Mouse (Mus musculus) neural tube, embryonic 13.5 days (tissue): ENCODE data around the gene Tbc1d12. TPM values are rescaled to one million over a fixed set of nuclear protein-coding genes. Genes with fewer than 3 reads are reported as not detected.
"Not testable (repeated sequence)": the region's sequence is repeated elsewhere in the genome, so short reads cannot be mapped to it uniquely, and the experiment has no call there.

ENCODE experiments used
- ATAC-seq: fragments of 200-750 bp; cut with Nextera tagmentation; 2 replicates; pipeline ENCODE4 v1.8.0; 2017; ENCODE audit warnings: low read depth, mild to moderate bottlenecking, moderate TSS enrichment, moderate library complexity
- H3K27ac ChIP-seq: fragments of 300-500 bp; sonication (generic); replicated peaks from 2 replicates; pipeline ENCODE4 v1.5.1; 2015; ENCODE audit warnings: moderate library complexity, mild to moderate bottlenecking, inconsistent platforms
- H3K27me3 ChIP-seq: fragments of 300-500 bp; sonication (generic); 2 replicates; pipeline ENCODE4 v1.6.1; 2015; ENCODE audit warnings: mild to moderate bottlenecking, inconsistent platforms
- H3K36me3 ChIP-seq: fragments of 300-500 bp; sonication (generic); 2 replicates; pipeline ENCODE4 v1.6.1; 2015; ENCODE audit warnings: mild to moderate bottlenecking, inconsistent platforms
- H3K4me1 ChIP-seq: fragments of 300-500 bp; sonication (generic); replicated peaks from 2 replicates; pipeline ENCODE4 v1.6.1; 2015; ENCODE audit warnings: inconsistent platforms
- H3K4me2 ChIP-seq: fragments of 300-500 bp; sonication (generic); 2 replicates; pipeline ENCODE4 v1.6.1; 2015; ENCODE audit warnings: inconsistent platforms, mild to moderate bottlenecking, moderate library complexity
- H3K4me3 ChIP-seq: fragments of 300-500 bp; sonication (generic); 2 replicates; pipeline ENCODE4 v1.5.1; 2015; ENCODE audit warnings: mild to moderate bottlenecking, inconsistent platforms
- H3K9ac ChIP-seq: fragments of 300-500 bp; sonication (generic); 2 replicates; pipeline ENCODE4 v1.6.1; 2015; ENCODE audit warnings: moderate library complexity, mild to moderate bottlenecking, inconsistent platforms
- H3K9me3 ChIP-seq: fragments of 300-500 bp; sonication (generic); 2 replicates; pipeline ENCODE4 v1.6.1; 2016; ENCODE audit warnings: inconsistent platforms
- WGBS: fragments of 180-500 bp; shearing (Covaris S2); methylation state at CpG from one replicate; pipeline ENCODE4 v1.1.7; 2015; 5-methylcytosine and 5-hydroxymethylcytosine counted together
- polyA plus RNA-seq: library from polyadenylated mRNA; unstranded; fragments of >200 nt; fragmentation: Nextera tagmentation; extraction: Ambion mirVana; gene quantifications from 2 replicates; pipeline ENCODE4 v1.2.1, GENCODE M21; 2015

Gene Tbc1d12
- polyA plus RNA-seq, 1 experiment from 2014 or later, result 5.5 TPM

DNA sequence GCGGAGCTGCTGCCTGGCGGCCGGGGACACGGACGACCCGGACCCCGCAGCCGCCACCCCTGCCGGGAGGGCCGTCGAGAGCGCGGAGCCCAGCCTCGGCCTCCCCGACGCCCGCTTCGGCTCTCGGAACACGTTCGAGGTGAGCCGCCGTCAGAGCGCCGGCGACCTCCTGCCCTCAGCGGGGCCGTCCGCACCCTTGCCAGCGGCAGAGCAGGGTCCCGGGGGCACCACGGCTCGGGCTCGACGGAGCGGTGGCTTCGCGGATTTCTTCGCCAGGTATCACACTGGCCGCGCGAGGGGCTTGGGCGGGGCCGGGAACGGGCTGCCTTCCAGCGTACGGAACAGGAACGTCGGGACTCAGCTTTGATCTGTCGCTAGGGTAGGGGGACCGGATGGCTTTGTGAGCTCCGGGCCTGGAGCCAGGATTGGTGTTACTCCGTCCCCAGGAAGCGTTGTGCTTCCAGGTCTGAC, 827 bp downstream of the Tbc1d12 start:
- Histone ChIP-seq H3K36me3 (no peaks in the 10 kb centered on the region), H3K4me3 (peak overlapping the region; percentile 90), H3K9me3 (no peaks in the 10 kb centered on the region), H3K27me3 (no peaks in the 10 kb centered on the region), H3K4me2 (peak overlapping the region; percentile 60), H3K27ac (peak overlapping the region; percentile 95), H3K9ac (peak overlapping the region; percentile 91), H3K4me1 (peaks cover 31% of the 10 kb centered on the region)
- 1% methylated on average over 53 of the region's 54 CpGs for WGBS
- ATAC-seq, result peak; percentile 59

- no peaks in the 10 kb centered on the region for H3K9me3 ChIP-seq
- ATAC-seq, result no peak
- peaks cover 6% of the 10 kb centered on the region; the same call in 1 of the 2 replicates for H3K4me1 ChIP-seq
- H3K4me2 ChIP-seq, result no peak overlapping the region
- H3K36me3 ChIP-seq, result no peaks in the 10 kb centered on the region
- 76% methylated on average over 5 of the region's 5 CpGs for WGBS
- H3K4me3 ChIP-seq, result no peak overlapping the region
- no peak overlapping the region for H3K27ac ChIP-seq
- no peaks in the 10 kb centered on the region for H3K27me3 ChIP-seq
- H3K9ac ChIP-seq, result no peak overlapping the region
Measured at GRCm38 (mm10) chr19:38844817-38845216, 8.4 kb downstream of the Tbc1d12 start.

DNA sequence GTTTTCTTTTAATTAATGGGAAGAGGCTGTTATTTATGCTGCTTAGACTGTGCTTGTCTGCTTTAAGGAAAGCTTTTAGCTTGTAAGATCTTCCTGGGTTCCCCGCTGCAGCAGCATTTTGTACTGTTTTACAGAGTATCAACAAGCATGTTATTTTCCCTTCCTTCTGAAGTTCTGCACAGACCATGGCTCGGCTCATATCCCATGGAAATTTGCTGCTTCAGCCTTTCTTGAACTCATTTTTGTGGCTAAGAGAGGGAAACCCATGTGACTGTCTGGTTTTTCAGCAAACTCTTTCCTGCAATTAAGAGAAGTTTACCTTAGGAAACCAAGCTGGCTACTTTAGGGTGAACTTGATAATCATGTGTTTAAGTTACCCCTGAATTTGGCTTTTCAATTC, 10.0 kb downstream of the Tbc1d12 start:
- ATAC-seq, result no peak
- Histone ChIP-seq H3K27me3 (no peaks in the 10 kb centered on the region), H3K4me3 (no peak overlapping the region), H3K27ac (no peak overlapping the region), H3K9me3 (no peaks in the 10 kb centered on the region), H3K9ac (no peak overlapping the region), H3K4me2 (no peak overlapping the region), H3K36me3 (no peaks in the 10 kb centered on the region), H3K4me1 (no peaks in the 10 kb centered on the region)
- 80% methylated on average over 2 of the region's 2 CpGs for WGBS

- Histone ChIP-seq H3K4me2 (no peak overlapping the region), H3K9me3 (no peaks in the 10 kb centered on the region), H3K27me3 (no peaks in the 10 kb centered on the region), H3K4me3 (no peak overlapping the region), H3K36me3 (no peaks in the 10 kb centered on the region), H3K27ac (no peak overlapping the region), H3K9ac (no peak overlapping the region), H3K4me1 (no peaks in the 10 kb centered on the region)
- no peak for ATAC-seq
- WGBS, result 96% methylated on average over 3 of the region's 3 CpGs
Measured at GRCm38 (mm10) chr19:38858224-38858623, 21.8 kb downstream of the Tbc1d12 start.

DNA sequence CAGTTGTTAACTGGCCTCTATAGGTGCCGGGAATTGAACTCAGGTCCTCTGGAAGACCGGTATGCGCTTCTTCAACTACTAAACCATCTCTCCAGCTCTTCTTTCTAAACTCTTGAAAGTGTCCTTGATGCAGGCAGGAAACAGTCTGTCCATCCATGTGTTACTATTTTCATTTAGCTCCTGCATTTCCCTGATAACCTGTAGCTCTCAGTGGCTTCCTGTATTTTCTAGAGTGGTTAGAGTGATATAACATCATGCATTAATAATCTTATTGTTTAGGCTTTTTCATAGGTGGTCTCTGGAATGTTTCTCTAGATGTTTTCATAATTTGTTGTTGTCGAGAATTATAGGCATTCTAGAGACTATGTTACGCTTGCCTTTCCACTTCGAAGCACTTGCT, 26.1 kb downstream of the Tbc1d12 start:
- WGBS, result 96% methylated on average over 6 of the region's 6 CpGs
- H3K27me3 ChIP-seq, result no peaks in the 10 kb centered on the region
- H3K9ac ChIP-seq, result no peak overlapping the region
- H3K9me3 ChIP-seq, result no peaks in the 10 kb centered on the region
- no peak overlapping the region for H3K27ac ChIP-seq
- ATAC-seq, result no peak
- H3K36me3 ChIP-seq, result no peaks in the 10 kb centered on the region
- H3K4me2 ChIP-seq, result no peak overlapping the region
- H3K4me1 ChIP-seq, result no peaks in the 10 kb centered on the region
- H3K4me3 ChIP-seq, result no peak overlapping the region

GRCm38 (mm10) chr19:38874825-38875224, 38.4 kb downstream of the Tbc1d12 start:
- H3K27ac ChIP-seq, H3K36me3 ChIP-seq, H3K4me2 ChIP-seq, H3K4me1 ChIP-seq, ATAC-seq, H3K9ac ChIP-seq, H3K4me3 ChIP-seq, H3K9me3 ChIP-seq, H3K27me3 ChIP-seq: not testable (repeated sequence)
- WGBS, result 78% methylated on average over 3 of the region's 8 CpGs

- no peaks in the 10 kb centered on the region for H3K27me3 ChIP-seq
- no peaks in the 10 kb centered on the region for H3K9me3 ChIP-seq
- H3K27ac ChIP-seq, result no peak overlapping the region
- H3K36me3 ChIP-seq, result peaks cover 7% of the 10 kb centered on the region
- no peak overlapping the region for H3K9ac ChIP-seq
- no peak overlapping the region for H3K4me2 ChIP-seq
- no peaks in the 10 kb centered on the region for H3K4me1 ChIP-seq
- H3K4me3 ChIP-seq, result no peak overlapping the region
- ATAC-seq, result no peak
Measured at GRCm38 (mm10) chr19:38880300-38880699, 43.9 kb downstream of the Tbc1d12 start.

GRCm38 (mm10) chr19:38901146-38902135, 65.1 kb downstream of the Tbc1d12 start:
- peak; percentile 81 for ATAC-seq
- no peak overlapping the region for H3K27ac ChIP-seq

GRCm38 (mm10) chr19:38902501-38902900, 66.1 kb downstream of the Tbc1d12 start:
- Histone ChIP-seq H3K9me3 (no peaks in the 10 kb centered on the region), H3K4me3 (no peak overlapping the region), H3K9ac (no peak overlapping the region), H3K27ac (no peak overlapping the region), H3K4me1 (no peaks in the 10 kb centered on the region), H3K4me2 (no peak overlapping the region), H3K36me3 (peaks cover 16% of the 10 kb centered on the region), H3K27me3 (no peaks in the 10 kb centered on the region)
- WGBS, result 92% methylated on average over 5 of the region's 5 CpGs
- no peak for ATAC-seq

More at GRCm38 (mm10) chr19:38901146-38902135, 65.1 kb downstream of the Tbc1d12 start:
- Histone ChIP-seq H3K36me3 (peaks cover 16% of the 10 kb centered on the region), H3K4me1 (no peaks in the 10 kb centered on the region), H3K27me3 (no peaks in the 10 kb centered on the region), H3K9me3 (no peaks in the 10 kb centered on the region), H3K4me3 (no peak overlapping the region), H3K4me2 (no peak overlapping the region), H3K9ac (no peak overlapping the region)
- WGBS, result 69% methylated on average over 12 of the region's 12 CpGs

- Histone ChIP-seq H3K36me3 (peaks cover 49% of the 10 kb centered on the region), H3K27me3 (no peaks in the 10 kb centered on the region), H3K9me3 (no peaks in the 10 kb centered on the region), H3K4me3 (no peak overlapping the region), H3K4me1 (no peaks in the 10 kb centered on the region), H3K4me2 (no peak overlapping the region), H3K27ac (no peak overlapping the region), H3K9ac (no peak overlapping the region)
- WGBS, result 90% methylated on average over 9 of the region's 9 CpGs
- no peak for ATAC-seq
Measured at GRCm38 (mm10) chr19:38913786-38914185, 77.4 kb downstream of the Tbc1d12 start.

- Histone ChIP-seq H3K36me3 (peaks cover 51% of the 10 kb centered on the region), H3K4me1 (no peaks in the 10 kb centered on the region), H3K27ac (no peak overlapping the region), H3K9ac (no peak overlapping the region), H3K4me3 (no peak overlapping the region), H3K27me3 (no peaks in the 10 kb centered on the region), H3K4me2 (no peak overlapping the region), H3K9me3 (no peaks in the 10 kb centered on the region)
- ATAC-seq, result no peak
- WGBS, result 91% methylated on average over 15 of the region's 15 CpGs
Measured at GRCm38 (mm10) chr19:38914926-38915325, 78.5 kb downstream of the Tbc1d12 start.

DNA sequence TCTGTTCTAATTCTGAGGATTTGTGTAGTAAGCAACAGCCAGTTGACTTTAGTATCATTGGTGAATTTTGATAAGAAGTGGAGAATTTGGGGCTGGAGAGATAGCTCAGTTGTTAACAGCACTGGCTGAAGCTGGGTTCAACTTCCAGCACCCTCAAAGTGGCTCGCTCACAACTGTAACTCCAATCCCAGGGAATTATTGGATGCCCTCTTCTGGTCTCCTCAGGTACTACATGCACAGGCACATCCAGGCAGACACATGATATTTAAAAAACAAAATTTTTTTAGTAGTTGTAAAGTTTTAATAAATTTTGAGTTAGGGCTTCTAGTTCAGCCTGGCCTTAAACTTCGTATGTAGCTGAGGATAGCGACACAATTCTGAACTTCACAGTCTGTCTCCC, 79.3 kb downstream of the Tbc1d12 start:
- Histone ChIP-seq H3K27ac (no peak overlapping the region), H3K27me3 (no peaks in the 10 kb centered on the region), H3K9me3 (no peaks in the 10 kb centered on the region), H3K4me2 (no peak overlapping the region), H3K4me1 (no peaks in the 10 kb centered on the region), H3K36me3 (peaks cover 49% of the 10 kb centered on the region), H3K9ac (no peak overlapping the region), H3K4me3 (no peak overlapping the region)
- 42% methylated on average over 3 of the region's 3 CpGs for WGBS
- no peak for ATAC-seq
